Mouse (Mus musculus) ES-E14 (cell line): Measurements from ENCODE around the gene Mettl13. TPM values are rescaled to one million over a fixed set of nuclear protein-coding genes. Genes with fewer than 3 reads are reported as not detected.

Experiments
- DNase-seq: peaks from one replicate; pipeline ENCODE4 v3.0.0-alpha.2; 2013; ENCODE audit warnings: low read depth, low spot score
- H3K27ac ChIP-seq: 2 replicates; pipeline ENCODE4 v1.5.1; 2012; ENCODE audit warnings: low read depth, mild to moderate bottlenecking, low read length, moderate library complexity, mixed read lengths; ENCODE audit not compliant: poor library complexity, insufficient read depth, severe bottlenecking
- H3K36me3 ChIP-seq: 2 replicates; pipeline ENCODE4 v1.6.1; 2012; ENCODE audit warnings: mild to moderate bottlenecking, low read length, moderate library complexity, mixed read lengths; ENCODE audit not compliant: control insufficient read depth, poor library complexity, insufficient read depth, severe bottlenecking
- H3K4me1 ChIP-seq, 2 experiments: fragments of 150-350 bp in 1 of 2; sonication (generic) in 1 of 2; 2 replicates each; pipeline ENCODE4 v1.6.1; 2012; ENCODE audit warnings: low read length in 2 of 2, mild to moderate bottlenecking in 1 of 2, mixed read lengths in 1 of 2; ENCODE audit not compliant: control insufficient read depth in 2 of 2, insufficient read depth in 2 of 2, poor library complexity in 1 of 2
- H3K4me3 ChIP-seq, 2 experiments: fragments of 150-350 bp in 1 of 2; sonication (generic) in 1 of 2; 2 replicates each; pipeline ENCODE4 v1.5.1; 2012; ENCODE audit warnings: low read length in 2 of 2, low read depth in 1 of 2, mild to moderate bottlenecking in 1 of 2, mixed read lengths in 1 of 2; ENCODE audit not compliant: insufficient read depth in 1 of 2, poor library complexity in 1 of 2, severe bottlenecking in 1 of 2
- H3K9ac ChIP-seq: 2 replicates; pipeline ENCODE4 v1.6.1; 2012; ENCODE audit warnings: low read depth, mild to moderate bottlenecking, low read length, mixed read lengths; ENCODE audit not compliant: poor library complexity, insufficient read depth, severe bottlenecking
- H3K9me3 ChIP-seq: fragments of 150-350 bp; sonication (generic); 2 replicates; pipeline ENCODE4 v1.6.1; 2012; ENCODE audit warnings: low read depth, mild to moderate bottlenecking, low read length; ENCODE audit not compliant: control insufficient read depth, insufficient read depth
- CHD2 ChIP-seq: IDR thresholded peaks from 2 replicates; pipeline ENCODE4 v1.6.1; 2014; ENCODE audit warnings: mild to moderate bottlenecking, low read depth, low read length, inconsistent platforms
- HCFC1 ChIP-seq: IDR thresholded peaks from 2 replicates; pipeline ENCODE4 v1.6.1; 2012; ENCODE audit warnings: low read length, inconsistent platforms, borderline replicate concordance; ENCODE audit not compliant: insufficient read depth
- MAFK ChIP-seq: IDR thresholded peaks from 2 replicates; pipeline ENCODE4 v1.6.1; 2014; ENCODE audit warnings: mild to moderate bottlenecking, low read depth, low read length, inconsistent platforms; ENCODE audit not compliant: insufficient read depth
- ZC3H11A ChIP-seq: IDR thresholded peaks from 2 replicates; pipeline ENCODE4 v1.6.1; 2012; ENCODE audit warnings: low read depth, mild to moderate bottlenecking, inconsistent platforms, low read length, borderline replicate concordance
- ZNF384 ChIP-seq: IDR thresholded peaks from 2 replicates; pipeline ENCODE4 v1.6.1; 2012; ENCODE audit warnings: low read depth, low read length, inconsistent platforms
- in situ Hi-C, 2 experiments: fragments of 600-800 bp; cut with MboI; formaldehyde crosslinking; loops; one replicate each; pipeline ENCODE4 v1.15.1; 2025; ENCODE audit warnings: low sequenced_read_pairs in 2 of 2, inconsistent platforms in 1 of 2; ENCODE audit not compliant: unreplicated experiment in 2 of 2
- total RNA-seq: library from RNA; depleted of rRNA; stranded (reverse); fragments of 300-350 nt; gene quantifications from 2 replicates; pipeline ENCODE4 v1.2.3, GENCODE M21; 2012; rRNA removed

Mettl13 gene
- 26.8 and 30.5 TPM in 2 replicates for total RNA-seq

GRCm38 (mm10) chr1:162548016-162548916 lies at the start of gene Mettl13:
TSS of gene Mettl13 (minus strand) at chr1:162548551.
- peaks cover 3 to 5% of the 10 kb centered on the region in 2 experiments; a peak in 1 of 4 replicates for H3K4me1 ChIP-seq
- H3K36me3 ChIP-seq = peaks cover 18% of the 10 kb centered on the region
- H3K9ac ChIP-seq = peak within 1 kb of the TSS; percentile 94
- TF ChIP-seq HCFC1 (0 out of 2 replicates have a peak, but pooled peaks have one; percentile 10), ZNF384 (no peak)
- H3K9me3 ChIP-seq = no peaks in the 10 kb centered on the region
- peak; percentile 84 for DNase-seq
- H3K4me3 ChIP-seq = peak within 1 kb of the TSS; percentile 74 to 83
- no peak within 1 kb of the TSS; the same call in 1 of the 2 replicates for H3K27ac ChIP-seq
- in situ Hi-C loops = no loop called here

- Histone ChIP-seq H3K36me3 (no peaks in the 10 kb centered on the region; the same call in 1 of the 2 replicates), H3K4me1 (no peaks in the 10 kb centered on the region), H3K27ac (no peak overlapping the region), H3K4me3 (no peak overlapping the region), H3K9me3 (no peaks in the 10 kb centered on the region), H3K9ac (no peak overlapping the region)
- DNase-seq = no peak
- TF ChIP-seq CHD2 (no peak), MAFK (no peak), ZC3H11A (no peak), ZNF384 (no peak), HCFC1 (no peak)
- in situ Hi-C loops = no loop called here
Measured at GRCm38 (mm10) chr1:162597379-162598102, 49.2 kb upstream of the Mettl13 start.

- H3K9me3 ChIP-seq = no peaks in the 10 kb centered on the region
- no peak for DNase-seq
- no peaks in the 10 kb centered on the region for H3K36me3 ChIP-seq
- TF ChIP-seq ZC3H11A (no peak), HCFC1 (no peak), MAFK (no peak), CHD2 (no peak), ZNF384 (no peak)
- in situ Hi-C loops = no loop called here
- H3K4me3 ChIP-seq = no peak overlapping the region
- peaks cover 2 to 6% of the 10 kb centered on the region in 2 experiments; a peak in 1 of 4 replicates for H3K4me1 ChIP-seq
- no peak overlapping the region for H3K27ac ChIP-seq
- no peak overlapping the region for H3K9ac ChIP-seq
Measured at GRCm38 (mm10) chr1:162590415-162590997, 42.2 kb upstream of the Mettl13 start.

- no peaks in the 10 kb centered on the region for H3K9me3 ChIP-seq
- no peak overlapping the region for H3K4me3 ChIP-seq
- no peaks in the 10 kb centered on the region for H3K36me3 ChIP-seq
- no peak overlapping the region for H3K27ac ChIP-seq
- no peak overlapping the region for H3K9ac ChIP-seq
- TF ChIP-seq ZNF384 (no peak), MAFK (no peak), CHD2 (no peak), ZC3H11A (no peak), HCFC1 (no peak)
- peaks cover 2 to 6% of the 10 kb centered on the region in 2 experiments; a peak in 1 of 4 replicates for H3K4me1 ChIP-seq
- in situ Hi-C loops = no loop called here
- DNase-seq = peak; percentile 42
Measured at GRCm38 (mm10) chr1:162589443-162589842, 41.1 kb upstream of the Mettl13 start.
